Mouse (Mus musculus): ENCODE measurements around the gene Mest.

Gene Mest

DNA sequence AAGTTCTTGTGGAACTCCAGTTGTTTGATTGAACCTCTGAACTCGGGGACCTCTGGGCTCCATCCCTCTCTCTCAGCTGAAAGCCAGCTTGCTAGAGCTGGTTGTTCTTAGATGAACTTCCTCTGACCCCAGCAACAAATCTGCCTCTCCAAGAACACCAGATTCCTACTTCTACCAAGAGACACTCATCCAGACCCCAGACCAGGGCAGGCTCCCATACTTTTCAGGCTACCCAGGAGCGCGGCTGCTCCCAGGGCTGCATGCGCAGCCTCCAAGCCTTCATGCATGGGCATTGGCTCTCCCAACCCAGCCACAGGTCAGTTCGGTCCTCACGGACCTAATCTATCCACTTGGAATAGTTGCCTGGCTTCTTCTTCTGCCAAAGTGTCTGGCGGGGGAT, at the start of gene Mest:
Gene Mest (plus strand): TSS at position 217 of the 400 bp plus-strand sequence.
- DNase-seq (ENCODE audit: low spot score) = no peak

DNA sequence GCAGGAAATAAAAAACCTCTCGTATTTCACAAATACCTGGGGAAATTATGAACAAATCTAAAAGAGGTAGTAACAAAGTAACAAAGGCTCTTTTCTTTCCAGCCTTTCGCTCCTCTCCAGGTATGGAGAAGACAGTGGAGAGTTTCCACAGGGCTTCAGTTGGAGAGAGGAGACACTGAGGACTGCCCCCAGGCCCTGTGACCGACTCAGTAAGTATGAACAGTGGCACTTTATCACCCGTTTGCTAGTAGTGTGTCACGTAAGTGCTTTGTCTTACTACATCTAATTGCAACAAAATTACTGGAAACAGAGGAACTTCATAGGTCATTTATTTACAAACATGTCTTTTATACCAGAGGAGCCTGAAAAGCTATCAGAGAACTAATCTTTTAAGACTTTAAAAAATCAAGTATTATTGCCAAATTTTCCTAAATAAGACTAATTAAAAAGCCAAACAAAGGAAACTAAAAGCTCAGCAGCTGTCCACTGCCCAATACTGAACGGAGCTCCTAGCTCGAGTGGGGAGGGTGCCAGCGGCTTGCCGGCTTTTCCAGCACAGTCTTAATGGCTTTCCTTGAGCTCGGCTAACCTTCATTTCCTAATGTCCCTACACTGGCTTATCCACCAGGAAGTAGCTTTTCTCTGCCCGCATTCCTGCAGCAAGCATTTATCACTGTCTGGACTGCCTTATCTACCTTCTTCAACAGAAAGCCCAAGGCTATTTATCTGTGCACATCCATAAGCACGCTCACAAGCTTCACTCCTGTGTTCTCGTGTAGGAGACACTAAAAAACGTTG, 49.4 kb upstream of the Mest start:
- no peak for DNase-seq (ENCODE audit: low spot score)

DNA sequence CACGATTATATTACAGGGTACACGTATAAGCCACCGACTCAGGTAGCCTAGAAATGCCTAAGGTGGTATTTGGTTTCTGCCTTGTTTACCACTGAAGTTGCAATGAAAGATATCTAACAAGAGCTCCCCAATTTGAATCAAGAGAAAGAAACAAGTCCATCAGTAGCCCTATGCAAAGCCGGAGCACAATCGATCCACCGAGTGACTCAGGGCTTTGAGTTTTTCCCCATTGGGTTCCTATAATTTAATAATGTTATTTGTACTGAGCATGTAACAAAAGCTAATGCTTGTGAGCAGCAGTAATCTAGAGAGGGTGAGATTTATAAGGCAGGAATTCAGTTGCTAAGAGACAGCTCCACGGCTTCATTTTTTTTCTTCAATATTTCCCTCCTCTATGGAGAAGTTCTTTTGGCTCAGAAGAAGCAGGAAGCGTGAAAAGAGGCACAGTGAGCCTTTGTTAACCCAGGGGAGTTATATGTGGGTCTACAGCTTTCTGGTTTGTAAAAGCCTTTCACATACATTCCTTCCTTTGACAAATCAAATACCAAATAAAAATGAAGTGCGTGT, 48.5 kb upstream of the Mest start:
- no peak for DNase-seq (ENCODE audit: low spot score)

DNA sequence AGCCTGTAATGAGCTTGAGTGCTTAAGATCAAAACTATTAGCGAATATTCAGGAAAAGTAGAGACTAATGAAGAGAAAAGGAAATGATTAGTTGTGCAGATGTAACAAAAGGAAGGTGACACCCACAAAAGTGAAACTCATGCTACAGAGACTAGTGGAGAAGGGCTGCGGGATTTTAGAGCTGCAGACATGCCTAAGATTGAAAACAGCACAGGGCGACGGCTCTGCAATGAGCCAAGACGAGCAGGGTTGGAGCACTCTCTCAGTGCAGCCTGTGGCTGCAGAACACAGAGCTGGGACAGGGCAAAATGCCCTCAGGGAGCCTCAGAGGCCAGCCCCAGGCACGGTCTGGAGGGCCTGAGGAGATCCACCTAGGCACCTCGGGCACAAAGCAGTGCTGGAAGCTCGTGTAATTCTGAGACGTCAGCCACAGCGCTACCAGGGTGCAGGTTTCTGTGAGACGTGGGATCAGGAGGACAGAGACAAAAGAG, 48.0 kb upstream of the Mest start:
- no peak for DNase-seq (ENCODE audit: low spot score)

DNA sequence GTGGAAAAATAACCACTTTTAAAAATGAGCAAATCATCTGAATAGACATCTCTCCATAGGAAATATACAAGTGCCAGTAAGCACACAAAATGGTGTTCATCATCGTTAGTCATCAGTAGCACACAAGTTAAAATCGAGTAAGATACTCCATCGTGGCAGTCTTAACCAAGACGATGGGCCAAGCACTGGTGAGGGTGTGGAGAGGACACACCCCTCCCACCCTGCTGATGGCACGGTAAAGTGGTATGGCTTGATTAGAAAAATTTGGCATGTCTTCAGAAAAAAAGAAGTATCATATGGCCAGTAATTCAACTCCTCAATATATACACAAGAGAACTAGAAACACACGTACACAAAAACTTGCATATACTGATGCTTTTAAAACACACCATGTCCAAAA, 46.8 kb upstream of the Mest start:
- DNase-seq (ENCODE audit: low spot score) = no peak

DNA sequence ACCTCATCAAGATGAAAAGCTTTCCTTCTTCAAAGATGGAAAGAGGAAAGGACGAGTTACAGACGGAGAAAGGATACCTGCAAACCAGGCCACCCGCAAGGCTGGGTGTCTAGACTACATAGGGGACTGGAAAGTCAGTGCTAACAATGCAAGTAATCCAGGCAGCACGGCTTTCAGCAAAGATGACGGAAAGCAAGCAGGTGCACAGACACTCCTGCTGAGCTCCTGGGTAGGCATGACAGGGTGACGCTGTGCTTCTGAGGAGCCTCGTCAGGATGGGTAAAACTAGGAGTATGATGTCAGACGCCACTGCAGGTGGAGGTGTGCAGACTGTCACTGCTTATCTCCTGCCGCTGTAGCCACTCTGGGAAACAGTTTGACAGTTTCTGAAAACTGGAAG, 45.8 kb upstream of the Mest start:
- DNase-seq (ENCODE audit: low spot score) = no peak

DNA sequence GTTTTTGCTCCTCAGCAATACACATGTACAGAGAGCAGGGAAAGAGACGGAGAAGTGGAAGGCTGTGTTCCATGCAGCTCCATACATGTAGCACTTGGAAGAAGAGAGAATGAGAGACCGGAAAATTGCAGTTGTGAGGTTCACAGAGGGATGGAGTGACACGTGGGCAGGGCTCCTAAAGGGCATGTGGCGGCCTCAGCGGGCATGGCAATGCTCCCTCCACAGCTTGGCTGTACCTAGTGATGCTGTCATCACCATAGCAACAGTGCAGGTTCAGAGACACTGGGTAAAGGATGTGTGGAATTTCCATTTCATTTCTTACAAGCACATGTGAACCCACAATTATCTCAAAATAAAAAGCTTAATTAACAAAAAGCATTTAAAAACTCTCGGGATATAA, 44.9 kb upstream of the Mest start:
- DNase-seq (ENCODE audit: low spot score) = no peak

DNA sequence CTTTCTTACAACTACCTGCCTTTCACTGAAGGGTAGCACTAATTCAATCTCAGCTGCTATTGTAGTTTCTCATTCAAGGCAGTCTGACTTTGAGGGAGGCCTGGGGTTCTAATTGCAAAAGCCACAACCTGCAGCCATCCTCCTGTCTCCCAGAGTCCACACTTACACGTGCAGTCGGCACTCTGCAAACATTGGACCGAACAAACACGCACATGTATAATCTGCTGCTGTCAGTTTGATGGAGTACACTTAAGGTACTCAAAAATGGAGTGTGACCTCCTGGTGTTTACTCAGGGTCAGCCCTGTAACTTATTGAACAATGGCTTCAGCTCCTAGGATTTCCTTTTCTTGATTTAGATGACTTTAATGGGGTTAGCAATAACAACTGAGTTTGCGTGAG, 43.8 kb upstream of the Mest start:
- DNase-seq (ENCODE audit: low spot score) = no peak

DNA sequence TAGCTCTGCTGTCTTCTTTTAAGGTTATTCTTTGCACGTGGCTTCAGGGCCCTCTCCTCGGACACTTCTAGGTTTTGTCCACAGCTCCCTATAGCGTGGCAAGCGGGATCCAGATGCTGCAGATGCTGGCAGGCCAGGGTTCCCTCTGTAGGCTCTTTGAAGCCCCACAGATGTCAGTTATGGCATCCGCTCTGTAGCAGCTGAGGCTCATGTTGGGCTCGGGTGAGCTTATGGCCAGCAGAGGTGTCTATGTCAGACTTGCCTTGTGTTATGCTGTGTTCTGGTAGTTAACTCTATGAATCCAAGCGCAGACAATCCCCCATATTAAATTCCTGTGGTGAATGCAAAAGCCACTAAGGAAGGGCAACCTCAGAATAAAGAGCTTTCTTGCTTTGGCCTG, 42.9 kb upstream of the Mest start:
- no peak for DNase-seq (ENCODE audit: low spot score)

DNA sequence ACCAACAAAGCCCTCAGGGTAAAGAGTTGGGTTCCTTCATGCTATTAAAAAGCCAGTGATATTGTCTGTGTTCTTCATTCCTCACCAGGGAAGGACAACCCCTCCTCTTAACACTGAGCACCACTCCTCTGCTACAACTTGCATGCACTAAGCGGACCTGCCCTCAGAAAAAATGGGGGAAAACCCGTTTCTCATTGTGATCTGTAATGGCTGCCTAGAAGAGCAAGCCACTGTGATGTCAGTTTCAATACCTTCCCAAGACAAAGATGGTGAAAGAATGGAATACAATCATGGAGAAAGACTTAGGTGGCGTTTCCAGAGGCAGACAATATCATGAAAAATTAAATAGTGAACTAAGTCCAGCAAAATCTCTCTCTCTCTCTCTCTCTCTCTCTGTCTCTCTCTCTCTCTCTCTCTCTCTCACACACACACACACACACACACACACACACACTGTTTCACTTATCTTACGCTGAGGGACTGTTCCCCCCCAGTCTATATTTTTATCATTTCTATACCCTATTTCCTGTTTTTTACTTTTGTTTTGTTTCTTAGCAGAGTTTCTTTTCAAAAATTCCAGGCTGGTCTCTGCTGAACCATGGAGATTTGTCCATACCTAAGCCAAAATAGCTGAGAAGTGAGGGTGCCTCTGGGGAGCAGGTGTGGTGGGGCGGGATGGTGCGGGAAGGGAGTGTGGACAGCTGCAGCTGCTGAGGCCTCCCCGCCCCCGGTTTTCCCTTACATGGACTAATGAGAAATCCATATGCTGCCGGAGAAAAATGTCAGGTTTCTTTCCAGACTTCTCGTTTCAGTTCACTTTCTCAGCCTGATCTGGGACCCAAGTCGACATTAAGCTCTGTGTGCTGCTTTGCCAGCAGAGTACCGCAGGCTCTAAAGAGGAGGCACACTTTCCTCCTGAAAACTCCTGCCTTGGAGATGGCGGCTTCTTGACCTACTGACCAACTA, 41.1 kb upstream of the Mest start:
- no peak for DNase-seq (ENCODE audit: low spot score)

DNA sequence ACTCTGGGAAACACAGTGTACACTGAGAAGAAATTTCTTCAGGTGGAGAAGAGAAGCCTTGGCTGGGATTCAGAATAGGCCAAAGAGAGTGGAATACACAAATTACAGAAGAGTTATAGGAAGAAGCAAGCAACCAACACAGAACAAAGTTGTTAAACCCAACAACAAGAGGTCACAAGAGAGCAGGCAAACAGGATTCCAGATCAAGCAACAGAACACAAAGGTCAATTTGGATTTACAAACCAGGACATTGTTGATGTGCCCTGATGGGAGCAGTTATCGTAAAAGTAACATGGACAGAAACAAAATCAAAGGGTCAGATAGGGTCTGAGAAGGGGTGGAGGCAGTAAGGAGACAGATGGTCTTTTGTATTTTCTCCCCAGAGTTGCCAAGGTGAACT, 38.8 kb upstream of the Mest start:
- no peak for DNase-seq (ENCODE audit: low spot score)

DNA sequence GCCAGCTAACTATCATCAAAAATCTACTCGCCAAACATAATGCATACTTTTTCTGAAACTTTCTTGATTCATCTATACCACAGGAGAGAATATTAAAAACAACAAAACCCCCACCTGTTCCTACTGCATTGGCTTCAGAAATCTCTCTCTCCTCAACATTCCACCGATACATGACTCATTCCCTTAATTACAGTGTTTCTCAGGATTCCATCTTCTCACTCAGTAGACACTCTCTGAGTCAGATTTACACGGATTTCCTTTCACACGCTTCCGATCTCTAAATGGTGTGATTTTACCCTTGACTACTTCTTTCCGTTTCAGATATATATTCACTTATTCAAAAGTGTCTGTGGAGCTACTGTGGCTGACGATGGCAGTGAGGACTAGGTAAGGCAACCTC, 36.1 kb upstream of the Mest start:
- no peak for DNase-seq (ENCODE audit: low spot score)

DNA sequence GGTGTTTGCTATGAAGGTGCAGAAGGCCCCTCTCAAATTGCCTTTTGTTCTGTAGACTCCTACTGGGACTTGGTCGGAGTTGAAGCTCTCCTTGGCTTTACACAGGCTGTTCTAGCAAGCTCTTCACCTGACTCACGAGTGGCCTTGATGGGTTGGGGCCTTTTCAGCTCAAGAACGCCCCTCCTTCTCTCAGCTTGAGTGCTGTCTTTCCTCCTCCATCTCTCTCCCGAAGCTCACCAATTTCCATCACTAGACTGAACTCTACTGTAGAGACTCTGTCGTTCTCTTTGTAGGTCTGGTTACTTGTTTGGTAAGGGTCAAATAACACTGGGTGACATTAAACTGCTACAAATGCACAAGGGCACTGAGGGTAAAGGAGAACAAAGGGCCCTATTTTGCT, 30.5 kb upstream of the Mest start:
- no peak for DNase-seq (ENCODE audit: low spot score)

DNA sequence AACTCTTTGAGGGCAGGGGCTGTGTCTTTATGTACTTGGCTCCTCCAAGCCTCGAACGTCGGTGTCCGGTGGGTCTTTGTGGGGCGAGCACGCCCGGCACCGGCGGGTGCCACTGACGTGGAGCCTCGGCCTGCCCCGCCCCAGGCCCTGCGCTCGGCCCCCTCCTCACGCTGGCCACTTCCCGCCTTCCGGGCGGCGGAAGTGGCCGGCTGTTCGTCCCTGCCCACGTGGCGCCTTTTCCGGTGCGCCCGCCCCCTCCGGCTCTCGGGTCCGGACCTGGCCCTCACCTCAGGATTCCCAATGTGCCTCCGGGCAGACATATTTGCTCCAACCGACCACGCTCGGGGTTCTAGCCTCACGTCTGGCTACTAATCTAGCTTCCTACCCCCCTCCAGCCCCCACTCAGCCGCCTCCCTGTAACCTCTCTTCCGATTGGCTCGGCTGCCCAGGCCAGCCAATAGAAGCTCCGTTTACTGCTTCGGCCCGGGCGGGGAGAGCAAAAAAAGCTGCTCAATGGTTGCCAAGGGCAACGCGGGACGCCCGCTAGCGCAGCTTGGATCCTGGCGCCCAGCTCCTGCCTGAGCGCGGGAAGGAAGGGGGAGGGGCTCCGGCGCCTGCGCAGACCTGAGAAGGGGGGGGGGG, 29.9 kb upstream of the Mest start, which contains the start of gene Cep41:
Gene Cep41 (minus strand): TSS at position 400 of the 642 bp plus-strand sequence.
- peak; percentile 87 for DNase-seq (ENCODE audit: low spot score)

DNA sequence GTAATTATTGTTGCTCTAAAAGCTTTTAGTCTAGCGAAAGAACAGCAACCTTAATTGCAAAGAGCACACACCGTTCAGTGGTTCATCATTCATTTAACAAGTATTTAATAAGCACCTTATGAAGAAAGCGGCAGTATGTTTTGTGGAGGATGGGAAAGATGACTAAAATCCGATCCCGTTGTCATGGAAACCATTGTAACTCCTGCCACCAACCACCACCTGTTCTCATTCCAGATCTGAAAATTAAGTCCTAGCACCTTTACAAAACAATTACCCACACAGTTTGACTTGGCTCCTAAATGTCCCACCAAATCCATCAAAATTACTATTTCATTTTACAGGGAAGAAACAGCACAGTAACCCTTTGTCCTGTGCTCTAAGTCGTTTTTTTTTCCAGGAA, 29.1 kb upstream of the Mest start:
- no peak for DNase-seq (ENCODE audit: low spot score)

DNA sequence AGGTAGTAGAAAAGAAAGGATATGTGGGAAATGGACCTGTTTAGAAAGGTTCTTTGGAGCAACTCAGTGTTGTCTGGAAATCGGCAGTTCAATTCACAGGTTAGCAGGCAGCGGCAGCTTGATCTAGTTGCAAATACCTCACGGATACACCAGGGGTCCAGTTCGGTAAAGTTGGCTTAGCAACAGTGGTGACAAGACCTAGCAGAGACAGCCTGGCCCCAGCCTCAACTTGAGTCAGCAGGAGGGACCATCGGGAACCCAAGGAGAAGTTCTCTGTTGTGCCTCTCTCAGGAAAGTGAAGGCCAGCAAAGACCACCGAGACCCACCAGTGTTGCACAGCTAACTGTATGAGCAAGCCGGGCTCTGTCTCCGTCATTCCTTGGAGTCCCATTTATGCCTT, 28.2 kb upstream of the Mest start:
- no peak for DNase-seq (ENCODE audit: low spot score)

DNA sequence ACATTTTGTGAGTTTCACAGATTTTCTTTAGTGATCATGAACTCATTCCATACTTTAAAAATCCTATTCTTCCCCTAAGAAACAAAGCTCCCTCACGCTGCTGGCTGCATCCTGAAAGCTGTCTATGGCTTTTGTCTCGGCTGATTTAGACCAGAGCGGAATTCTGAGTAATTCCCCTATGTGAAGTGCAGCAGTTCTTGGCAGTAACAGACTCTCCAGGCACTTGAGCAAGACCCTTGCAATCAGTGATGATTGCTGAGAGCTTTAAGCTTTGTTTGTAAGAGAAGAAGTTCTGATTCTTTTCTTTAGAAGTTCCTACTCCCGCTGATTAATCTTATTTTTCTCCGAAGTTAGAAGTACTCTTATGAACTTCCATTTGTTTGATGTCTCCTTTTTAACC, 25.9 kb upstream of the Mest start:
- no peak for DNase-seq (ENCODE audit: low spot score)

DNA sequence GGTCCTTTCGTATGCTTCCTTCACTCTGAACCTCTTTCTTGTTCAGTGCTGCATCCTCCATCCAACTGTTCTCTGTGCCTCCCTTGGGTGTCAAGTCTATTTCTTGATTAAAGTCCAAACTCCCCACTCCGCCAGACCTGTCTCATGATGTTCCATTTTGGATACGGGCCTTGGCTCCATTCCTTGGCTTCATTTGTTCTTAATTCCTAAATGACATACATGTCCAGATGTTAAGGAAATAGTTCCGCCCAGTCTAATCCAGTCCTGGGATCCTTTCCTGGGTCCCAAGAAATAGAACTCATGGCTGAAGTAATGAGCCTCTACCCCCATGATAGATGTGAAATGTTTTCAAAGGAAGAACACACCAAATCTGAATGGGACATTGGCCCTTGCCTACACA, 25.3 kb upstream of the Mest start:
- no peak for DNase-seq (ENCODE audit: low spot score)

DNA sequence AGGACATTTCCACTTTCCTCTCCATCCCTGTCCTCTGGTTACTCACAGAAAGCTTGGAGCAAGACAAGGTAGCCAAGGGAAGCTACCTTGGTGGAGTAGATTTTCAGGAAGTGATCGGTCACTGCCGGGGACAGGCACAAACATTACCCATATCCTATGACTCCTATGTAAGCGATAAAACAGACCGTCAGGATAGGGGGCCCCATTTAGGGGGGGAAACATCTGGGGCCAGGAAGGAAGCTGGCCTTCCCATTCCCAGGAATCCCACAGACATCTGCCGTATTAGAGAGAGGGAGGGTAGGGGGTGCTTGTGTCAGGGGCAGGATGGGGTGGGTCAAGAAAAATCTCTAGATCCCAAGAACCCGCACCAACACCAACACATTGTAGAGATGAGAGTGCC, 23.2 kb upstream of the Mest start:
- DNase-seq (ENCODE audit: low spot score) = no peak

DNA sequence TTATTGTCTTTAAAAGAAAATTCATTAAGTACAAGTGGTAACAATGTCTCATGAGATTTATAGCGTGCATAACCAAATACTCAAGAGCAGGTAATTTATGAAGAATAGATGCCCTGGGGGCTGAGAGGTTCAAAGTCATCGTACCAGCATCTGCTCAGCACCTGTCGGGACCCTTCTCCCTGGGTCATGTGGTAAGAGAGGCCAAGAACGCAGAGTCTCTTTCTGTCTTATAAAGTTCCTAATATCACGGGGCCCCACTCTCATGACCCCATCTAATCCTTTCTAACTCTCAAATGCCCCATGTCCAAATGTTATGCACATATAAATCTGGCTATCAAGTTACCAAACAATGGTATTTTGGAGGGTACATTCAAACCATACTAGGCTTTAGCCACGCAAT, 20.5 kb upstream of the Mest start:
- no peak for DNase-seq (ENCODE audit: low spot score)

DNA sequence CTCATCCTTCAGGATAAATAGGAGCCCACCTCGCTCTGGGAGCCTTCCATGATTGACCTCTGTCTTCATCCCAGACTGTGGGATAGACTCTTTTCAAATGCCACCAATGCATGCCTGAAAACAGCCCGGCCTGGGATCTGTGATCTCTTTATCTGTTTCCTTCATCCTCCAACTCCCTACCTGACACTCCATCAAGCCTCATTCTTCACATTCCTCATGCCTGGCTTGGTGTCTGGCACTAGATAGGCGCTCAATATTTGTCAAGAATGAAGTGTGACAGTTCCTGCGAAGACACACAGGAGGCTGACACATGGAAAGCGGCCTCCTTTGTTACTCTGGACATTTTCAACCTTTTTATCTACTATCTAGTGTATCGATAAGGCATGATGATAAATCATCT, 19.9 kb upstream of the Mest start:
- DNase-seq (ENCODE audit: low spot score) = no peak

DNA sequence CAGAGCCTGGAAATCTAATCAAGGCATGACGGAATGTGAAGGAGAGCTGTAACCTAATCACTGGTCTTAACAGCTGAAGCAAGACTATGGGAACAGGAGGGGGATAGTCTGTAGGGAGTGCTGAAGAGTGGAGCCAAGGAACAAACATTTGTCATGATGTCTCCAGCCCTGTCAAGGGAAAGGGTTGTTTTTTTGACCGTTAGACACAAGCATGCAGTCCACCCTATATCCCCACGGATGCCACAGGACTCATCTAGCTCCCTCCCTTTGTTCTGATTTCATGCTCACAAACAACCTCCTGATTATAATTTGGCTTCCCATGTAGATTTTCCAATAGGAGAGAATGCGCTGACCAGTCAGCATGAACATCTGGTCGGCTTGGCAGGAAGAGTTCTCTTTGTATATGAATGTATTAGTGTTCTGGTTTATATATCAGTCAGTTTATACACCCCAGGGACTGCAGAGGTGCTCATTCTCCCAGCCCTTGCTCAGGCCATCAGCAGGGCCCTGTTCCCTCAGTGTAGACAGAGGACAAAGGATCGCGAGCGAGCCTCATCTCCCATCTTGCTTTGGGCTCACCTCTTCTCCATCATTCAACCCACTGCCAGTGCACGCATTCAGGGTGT, 19.3 kb upstream of the Mest start:
- DNase-seq (ENCODE audit: low spot score) = no peak
